Mouse (Mus musculus): ENCODE measurements around the gene Ccl21b.
"Not testable (repeated sequence)": the region's sequence is repeated elsewhere in the genome, so short reads cannot be mapped to it uniquely, and the experiment has no call there.

The Ccl21b gene

DNA sequence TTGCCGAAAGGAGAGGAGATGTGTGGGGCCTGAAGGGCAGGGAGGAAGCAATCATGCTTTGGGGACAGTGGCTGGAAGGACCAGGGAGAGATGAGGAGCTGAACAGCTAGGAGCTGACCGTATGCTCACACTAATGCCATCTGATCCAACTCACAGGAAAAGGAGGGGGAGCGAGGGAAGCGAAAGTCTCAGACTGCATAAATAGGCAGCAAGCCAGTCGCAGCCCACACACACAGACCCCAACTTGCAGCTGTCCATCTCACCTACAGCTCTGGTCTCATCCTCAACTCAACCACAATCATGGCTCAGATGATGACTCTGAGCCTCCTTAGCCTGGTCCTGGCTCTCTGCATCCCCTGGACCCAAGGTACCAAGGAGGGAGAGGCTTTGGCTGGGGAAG lies at the start of gene Ccl21b:
Gene Ccl21b, plus strand, starts transcription at position 301 of the 400 bp plus-strand sequence.
- not testable (repeated sequence) for DNase-seq

DNA sequence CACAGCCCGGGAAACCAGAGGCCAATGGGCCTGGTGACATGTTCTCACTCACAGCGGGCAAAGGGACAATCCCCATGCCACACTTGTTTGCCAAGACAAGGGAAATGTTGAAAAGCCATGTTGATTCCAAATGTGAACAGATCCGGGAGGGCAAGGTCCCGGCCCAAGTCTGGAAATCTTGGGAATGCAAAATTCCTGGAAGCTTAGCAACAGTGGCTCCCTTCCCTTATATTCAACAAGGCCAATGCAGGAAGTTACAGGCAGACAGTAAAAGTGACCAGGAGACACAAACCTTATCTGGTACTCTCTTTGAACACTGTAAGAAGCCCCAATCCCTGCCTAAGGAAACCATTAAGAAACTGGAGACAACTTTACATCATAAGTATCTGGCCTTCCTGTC lies 15.2 kb upstream of the Ccl21b start, which contains the start of gene Gm10600:
Gene Gm10600, plus strand, starts transcription at position 301 of the 400 bp plus-strand sequence.
- DNase-seq = not testable (repeated sequence)

DNA sequence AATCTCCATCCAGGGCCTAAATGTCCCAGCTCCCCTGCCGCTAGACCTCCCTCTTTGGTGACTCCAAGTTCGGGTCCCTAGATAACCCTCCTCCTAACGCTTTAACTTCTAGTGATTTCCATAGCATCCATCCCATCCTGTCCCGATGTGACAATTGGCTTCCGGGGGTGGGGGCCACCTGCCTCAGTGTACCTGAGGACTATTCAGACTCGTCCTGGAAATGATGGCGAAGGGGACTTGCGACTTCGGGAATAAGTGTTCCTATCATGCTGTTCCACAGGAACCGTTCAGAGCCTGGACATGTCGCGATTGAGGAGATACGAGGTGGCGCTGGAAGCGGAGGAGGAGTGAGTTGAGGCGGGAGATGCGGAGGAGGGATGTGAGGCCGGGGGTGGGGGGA lies 38.4 kb downstream of the Ccl21b start, which contains the start of gene Gm21953:
Gene Gm21953, plus strand, starts transcription at position 301 of the 400 bp plus-strand sequence.
- not testable (repeated sequence) for DNase-seq
